Mouse (Mus musculus): ENCODE results near the gene Foxo6.
A peak's percentile ranks its signal among the peaks of the same experiment; 100 is the strongest.

The Foxo6 gene

DNA sequence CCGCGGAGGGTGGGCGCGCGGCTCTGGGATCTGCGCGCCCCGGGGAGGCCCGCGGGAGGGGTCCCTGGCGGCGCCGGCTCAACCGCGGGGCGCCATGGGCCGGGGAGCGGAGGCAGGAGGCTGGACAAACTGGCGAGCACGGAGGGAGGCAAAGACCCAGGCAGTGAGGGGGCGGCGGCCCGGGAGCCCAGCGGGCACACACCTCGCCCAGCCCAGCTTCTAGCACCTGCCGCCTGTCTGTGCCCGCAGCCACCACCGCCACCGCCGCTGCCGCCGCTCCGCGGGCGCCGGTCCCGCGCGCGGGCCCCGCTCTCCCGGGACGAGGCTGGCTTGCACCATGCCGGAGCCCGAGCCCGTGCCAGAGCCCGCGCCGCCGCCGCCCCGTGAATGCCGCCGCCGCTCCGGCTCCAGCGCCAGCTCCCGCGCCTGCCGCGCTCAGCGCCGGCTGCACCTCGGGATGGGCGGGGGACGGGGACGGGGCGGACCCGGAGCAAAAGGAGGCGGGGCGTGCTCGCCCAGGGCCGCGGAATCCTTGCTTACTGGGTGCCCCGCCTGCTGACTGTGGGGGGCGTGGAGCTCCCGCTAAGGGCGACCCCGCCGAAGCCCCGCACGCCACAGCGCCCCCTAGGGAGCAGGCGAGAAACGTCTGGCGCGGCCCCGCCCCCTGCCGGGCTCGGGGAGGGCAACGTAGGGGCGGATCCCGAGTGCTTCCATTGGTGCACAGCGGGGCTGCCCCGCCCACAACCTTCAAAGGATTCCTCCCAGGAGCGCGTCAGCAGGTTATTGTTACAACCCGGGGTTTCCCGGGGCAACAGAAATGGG, at the start of gene Foxo6:
Gene Foxo6, minus strand, starts transcription at position 60 of the 822 bp plus-strand sequence.
- peak; percentile 87 for DNase-seq (ENCODE audit: low spot score)

DNA sequence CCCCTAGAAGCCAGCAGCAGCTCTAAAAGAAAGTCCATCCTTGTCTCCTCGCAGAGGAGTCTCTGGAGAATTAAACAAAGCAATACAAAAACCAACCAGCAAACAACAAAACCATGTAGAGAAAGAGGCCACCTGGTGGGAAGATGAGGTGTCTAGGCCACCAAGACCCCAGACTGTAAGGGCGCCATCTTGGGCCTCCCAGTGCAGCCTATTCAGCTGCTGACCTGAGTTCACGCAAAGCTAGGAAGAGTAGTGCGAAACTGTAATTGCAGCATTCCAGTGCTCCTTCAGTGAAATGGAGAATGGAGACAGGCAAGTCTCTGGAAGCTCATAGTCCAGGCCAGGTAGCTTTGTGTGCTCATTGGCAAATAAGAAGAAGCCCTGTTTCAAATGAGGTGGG, 47.2 kb upstream of the Foxo6 start:
- no peak for DNase-seq (ENCODE audit: low spot score)

DNA sequence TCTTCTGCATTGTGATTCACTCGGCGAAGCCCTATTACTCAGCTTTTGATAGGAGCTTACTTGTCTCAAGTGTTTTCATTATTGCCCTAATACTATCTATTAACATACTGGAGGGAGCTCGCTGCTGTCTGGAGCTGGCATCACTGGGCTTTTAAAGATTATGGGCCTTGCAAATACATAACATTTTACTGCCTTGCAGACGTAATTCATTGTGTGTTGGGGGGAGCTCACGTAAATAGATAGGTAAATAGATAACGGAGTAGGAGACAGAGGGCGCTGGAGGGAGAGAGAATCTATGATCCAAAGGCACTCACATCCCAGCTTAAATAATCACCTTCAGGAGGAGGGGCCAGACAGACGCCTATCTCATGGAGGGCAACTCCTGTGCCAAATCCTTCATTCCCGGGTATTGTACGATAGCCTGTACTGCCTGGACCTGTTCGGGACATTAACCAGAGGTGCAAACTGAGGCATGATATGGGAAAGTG, 45.8 kb upstream of the Foxo6 start:
- DNase-seq (ENCODE audit: low spot score): no peak

DNA sequence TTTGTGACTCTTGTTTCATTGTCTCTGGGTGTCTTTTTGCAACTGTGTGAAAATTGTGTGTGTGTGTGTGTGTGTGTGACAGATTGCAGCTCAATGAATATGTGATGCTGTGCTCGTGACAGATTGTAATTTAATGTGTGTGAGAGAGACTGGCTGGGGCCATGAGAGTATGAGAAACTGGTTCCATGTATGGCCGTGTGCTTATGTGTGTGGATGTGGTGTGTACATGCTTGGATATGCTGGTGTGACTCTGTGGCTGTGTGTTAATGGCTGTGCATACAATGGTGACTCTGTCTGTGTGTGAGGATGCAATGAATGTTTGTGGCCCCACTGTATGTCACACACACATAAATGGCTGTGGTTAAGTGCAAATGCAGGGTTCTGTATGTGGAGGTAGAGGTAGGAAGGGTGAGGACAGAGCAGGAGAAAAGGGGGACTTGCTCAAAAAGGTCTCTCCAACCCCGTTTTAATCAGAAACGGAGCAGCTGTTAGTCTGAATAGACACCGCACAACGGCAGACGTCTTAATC, 45.3 kb upstream of the Foxo6 start:
- DNase-seq (ENCODE audit: low spot score): no peak

DNA sequence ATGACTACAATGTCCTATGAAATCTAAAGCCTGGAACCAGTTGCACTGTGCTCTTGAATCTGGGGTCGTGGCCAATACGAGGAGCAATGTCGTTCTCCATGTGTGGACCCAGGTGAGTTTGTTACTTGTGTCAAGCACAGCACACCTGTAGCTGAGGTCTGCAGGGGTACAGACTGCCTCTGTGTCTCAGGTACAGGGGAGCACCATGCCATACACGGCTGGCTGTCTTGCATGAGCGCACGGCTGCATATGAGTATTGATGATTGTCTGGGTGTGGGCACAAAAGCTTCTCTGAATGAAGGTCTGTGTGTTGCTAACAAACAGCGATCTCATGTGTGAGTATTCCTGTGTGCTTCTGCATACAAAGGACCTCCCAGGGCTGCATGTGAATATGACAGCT, 44.8 kb upstream of the Foxo6 start:
- no peak for DNase-seq (ENCODE audit: low spot score)

DNA sequence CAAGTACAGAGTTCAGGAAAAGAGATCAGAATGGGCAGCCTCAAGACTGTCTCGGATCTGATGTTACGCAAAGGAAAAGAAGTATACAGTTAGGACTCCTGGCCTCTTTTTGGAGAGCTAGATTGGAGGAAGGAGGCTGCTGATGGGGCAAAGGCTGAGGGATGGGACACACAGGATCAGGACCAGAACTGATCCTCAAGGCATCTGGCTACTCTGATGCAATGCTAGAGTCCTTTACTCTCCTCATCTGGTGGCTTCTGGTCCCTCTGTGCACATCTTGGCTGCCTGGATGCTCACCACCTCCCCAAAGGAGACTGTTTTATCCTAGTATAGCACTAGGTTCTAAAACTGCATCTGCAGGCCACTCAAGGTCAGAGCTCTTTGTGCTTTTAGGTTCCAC, 44.4 kb upstream of the Foxo6 start:
- DNase-seq (ENCODE audit: low spot score): no peak

DNA sequence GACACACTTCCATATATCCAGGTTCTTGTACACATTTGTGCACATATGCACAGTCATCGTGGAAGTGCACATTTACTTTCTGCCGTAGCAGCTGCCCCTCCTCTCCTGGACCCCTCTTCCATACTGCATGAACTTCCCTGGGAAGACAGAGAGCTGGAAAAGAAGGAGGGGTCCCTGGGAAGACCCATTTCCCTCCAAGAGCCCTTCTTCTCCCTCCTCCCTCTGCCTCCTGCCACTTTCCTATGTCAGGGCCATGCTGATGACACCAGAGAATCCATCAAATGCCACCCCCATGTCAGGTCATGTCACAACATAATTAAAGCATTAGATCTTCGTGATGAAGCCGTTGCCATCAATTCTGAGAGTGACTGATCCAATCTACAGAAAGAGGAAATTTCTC, 38.6 kb upstream of the Foxo6 start:
- DNase-seq (ENCODE audit: low spot score): no peak

DNA sequence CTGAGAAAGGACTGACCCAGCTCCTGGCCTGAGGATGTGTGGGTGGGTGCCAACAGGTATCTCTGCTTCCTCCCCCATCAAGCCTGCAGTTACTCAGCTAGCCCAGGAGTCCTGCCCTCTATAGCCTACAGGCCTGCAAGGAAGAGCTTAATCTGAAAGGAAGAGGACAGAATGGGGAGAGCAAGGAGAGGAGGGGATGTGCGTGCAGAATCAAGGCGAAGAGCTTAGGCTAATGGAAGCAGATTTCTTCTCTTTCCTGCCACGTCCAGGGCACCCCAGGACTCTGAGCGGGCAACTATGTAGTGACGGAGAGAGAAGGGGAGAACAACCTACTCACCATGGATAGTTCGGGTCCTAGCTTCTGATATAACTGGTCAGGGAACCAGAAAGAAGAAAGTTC, 37.9 kb upstream of the Foxo6 start:
- no peak for DNase-seq (ENCODE audit: low spot score)

DNA sequence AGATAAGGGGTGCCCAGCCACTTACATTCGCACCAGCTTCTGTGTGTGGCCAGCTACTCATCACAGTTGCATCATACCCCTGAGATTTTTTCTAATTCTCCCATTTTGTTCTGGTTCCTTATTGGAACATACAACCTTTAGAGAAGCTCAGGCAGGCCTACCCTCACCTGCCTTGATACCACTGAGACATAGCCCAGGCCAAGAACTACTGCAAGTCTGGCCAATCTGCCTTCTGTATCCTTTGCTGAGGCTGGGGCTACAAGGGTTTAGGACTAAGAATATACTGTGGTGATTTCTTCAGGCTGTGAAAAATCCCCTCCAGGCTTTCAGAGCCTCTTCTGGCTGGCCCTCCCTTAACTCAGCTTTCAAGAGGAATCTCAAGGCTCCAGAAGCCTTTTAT, 36.7 kb upstream of the Foxo6 start:
- DNase-seq (ENCODE audit: low spot score): no peak

DNA sequence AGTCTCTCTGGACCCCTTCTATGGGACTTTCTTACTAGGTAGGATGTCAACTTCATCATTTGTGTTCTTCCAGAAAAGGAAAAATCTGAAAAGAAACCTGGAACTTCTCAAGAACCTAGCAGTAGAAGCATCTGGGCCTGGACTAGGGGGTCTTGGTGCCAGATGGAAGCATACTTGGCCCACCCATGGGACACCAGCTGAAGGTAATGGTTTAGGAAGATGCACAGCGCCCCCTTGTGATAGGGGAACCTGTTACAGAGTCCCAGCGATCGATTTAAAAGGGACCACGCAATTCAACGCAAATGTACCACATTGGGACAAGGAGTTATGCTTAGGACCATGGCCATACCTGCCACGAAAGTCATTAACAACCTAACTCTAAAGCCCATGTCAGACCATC, 36.0 kb upstream of the Foxo6 start:
- DNase-seq (ENCODE audit: low spot score): no peak

DNA sequence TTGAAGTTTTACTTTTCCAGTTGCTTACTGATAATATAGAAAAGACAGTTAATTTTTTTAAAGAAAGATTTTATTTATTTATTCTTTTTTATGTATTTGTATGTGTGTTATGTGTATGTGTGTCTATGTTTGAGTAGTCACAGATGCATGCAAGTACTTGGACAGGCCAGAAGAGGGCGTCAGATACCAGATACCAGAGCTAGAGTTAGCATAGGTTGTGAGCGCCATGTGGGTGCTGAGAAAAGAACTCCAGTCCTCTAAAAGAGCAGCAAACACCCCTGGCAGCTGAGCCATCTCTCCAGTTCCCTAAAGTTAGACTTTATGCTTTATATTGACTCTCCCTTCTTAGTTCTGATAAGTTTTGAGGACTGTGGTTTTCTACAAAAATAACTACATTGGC, 30.4 kb upstream of the Foxo6 start:
- no peak for DNase-seq (ENCODE audit: low spot score)

DNA sequence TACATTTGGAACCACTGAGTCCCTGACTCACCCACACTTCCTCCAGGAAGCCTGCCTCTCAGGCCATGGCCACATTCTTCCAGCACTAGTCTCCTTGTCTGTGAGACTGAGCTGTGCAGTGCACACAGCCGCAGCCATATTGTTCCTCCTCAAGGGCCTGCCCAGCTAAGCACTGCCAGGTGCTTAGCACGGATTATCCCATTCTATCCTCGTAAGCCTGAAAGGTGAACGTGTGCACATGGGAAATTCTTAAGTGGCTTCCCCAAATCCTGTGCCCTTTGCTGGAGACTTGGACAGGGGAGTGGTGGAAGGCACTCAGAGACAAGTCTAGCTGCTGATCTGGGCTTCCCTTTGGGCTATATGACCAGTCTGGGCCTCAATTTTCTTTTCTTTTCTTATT, 29.6 kb upstream of the Foxo6 start:
- no peak for DNase-seq (ENCODE audit: low spot score)

DNA sequence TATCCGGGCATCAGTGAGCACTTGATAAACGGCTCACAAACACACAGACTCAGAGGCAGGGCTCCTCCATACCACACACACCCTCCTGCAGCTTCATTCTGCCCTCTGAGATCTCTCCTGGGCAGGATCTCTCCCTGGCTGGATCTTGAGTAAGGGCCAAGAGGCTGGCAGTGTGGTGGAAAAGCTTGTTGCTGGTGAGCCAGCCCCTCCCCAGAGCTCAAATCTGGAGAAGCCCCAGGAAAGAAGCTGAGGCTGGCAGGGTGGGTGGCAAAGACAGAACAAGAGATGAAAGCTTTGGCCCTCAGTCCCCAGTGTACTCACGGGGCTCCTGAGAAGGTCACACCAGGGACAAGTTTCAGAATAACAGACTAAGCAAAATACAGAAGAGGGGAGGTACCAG, 27.4 kb upstream of the Foxo6 start:
- DNase-seq (ENCODE audit: low spot score): no peak

DNA sequence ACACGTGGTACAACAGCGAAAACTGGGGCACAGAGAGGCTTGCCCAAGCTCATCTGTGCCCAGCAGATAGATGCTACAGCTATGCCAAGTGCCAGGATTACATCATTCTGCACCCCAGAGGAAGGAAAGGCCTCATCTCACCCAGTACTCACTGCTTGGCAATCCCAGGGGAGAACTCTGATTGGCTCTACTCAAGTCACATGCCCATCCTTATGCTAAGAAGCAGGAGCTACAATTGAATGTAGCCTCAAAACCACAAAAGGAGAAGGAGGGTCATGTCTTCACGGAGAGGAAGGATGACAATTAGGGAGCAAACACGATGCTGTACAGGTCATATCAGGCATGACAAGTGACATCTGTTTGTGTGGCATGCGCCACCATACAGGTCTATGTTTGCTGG, 26.2 kb upstream of the Foxo6 start:
- no peak for DNase-seq (ENCODE audit: low spot score)

DNA sequence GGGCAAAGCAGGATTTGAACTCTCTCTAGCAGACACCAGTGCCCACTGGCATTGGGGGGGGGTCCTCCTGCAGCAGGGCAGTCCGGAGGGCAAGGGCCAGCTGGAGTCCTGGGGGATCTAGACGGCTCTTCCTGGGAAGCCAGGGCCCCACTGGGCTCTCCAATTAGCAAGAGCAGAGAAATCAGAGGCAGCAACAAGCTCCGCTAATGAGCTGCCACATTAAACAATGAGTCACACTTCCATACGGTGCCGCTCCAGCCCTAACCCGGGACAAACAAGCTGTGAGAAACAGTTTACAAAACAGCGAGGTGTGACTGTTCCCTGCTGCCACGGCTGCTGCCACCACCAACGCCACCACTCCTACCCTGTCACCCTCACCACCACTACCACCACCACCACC, 17.4 kb upstream of the Foxo6 start:
- no peak for DNase-seq (ENCODE audit: low spot score)

DNA sequence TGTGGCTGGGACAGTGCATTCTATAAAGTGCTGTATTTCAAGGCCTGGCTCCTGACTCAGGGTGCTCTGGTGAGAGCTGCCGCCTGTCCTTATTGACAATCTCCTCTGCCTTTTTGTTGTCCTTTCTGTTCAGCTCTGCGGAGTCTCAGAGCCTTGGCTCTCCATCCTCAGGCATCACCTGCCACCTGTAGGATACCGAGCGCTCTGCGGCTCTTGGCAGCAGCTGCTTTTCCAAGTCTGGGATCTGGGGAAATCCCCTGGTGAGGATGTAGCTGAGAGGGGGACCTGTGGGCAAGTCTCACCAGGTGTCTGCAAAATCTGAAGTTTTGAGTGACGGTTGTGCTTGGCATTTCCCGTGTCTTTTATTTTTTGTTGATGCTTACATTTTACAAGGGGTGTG, 12.1 kb upstream of the Foxo6 start:
- DNase-seq (ENCODE audit: low spot score): no peak

DNA sequence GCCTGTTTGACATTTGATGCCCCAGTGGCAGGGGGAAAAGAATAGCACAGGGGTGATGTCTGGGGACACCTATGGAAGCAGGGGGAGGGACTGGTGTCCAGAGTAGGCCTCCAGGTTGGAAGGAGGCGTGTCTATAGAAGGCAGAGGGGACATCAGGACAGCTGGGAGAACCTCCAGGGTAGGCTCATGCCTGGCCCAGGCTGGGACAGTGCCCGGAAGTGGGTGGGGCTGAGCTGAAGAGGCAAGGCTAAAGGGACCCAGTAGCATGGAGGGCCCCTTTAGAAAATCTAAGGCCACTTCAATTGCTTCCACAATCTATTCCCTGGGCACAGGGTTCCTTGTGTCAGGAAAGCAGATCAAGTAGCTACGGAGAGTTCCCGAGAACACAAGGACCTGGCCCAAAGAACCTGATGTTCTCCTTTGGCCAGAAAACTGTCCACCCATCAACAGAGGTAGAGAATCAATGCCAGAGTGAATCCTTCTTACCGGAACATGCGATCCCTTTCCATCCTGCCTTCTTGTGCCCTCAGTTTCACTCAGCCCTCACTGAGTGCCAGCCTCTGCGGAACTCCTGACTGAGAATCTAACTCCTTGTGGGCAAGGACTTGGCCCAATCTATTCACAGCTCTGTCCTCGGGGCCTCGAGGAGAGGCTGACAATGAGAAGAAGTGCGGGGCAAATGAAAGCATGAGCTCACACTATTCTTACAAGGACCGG, 4.1 kb upstream of the Foxo6 start:
- DNase-seq (ENCODE audit: low spot score): no peak

DNA sequence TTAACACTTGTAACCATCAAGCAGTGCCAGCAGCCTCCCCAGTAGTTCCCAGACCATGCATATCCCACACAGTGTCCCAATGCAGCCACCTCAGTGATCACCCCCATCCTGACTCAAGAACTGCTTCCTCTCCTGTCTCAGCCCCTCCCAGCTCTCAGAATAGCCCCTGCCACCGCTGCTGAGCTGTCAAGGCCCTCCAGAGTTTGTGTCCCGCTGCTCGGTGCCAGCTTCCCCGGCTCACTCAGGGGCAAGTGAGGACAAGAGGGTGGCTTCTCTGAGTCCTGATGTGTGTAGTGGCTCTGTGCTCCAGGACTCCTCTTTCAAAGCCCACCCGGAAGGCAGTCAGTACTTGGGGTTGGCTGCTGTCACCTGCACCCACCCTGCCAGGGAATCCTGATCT, 3.3 kb upstream of the Foxo6 start:
- no peak for DNase-seq (ENCODE audit: low spot score)

DNA sequence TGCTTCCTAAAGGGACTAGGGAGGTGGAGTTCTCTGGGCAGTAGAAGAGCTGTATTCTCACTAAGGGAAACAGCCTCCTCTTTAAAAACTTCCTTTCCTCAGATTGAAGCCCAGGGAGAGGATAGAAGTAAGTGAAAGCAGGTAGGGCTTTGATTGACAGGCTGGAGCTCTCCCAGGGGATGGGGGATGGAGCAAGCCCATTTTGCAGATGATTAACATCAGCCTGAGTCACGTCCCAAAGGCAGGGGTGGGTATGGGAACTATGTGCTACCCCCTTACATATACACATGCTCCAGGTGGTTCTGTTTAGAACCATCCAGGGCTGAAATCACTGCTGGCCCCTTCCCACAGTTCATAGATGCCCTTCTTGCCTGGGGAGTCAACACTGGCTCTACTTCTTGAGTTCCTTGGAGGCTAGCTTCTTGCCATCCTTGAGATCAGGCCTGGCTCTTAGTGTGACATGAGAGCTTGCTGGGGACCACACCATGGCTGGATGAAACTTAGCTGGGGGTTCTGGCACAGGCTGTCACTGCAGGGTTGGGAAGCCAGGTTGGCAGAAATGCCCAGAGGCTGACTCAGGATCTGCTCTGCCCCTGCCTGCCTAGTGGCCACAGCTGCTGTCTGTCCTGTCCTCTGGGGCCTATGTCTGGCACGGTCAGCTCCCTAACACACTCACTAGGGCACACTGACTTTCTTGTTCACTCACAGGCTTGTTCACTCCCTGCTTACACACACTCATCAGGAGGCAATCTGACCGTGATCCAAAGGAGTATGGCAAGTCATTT, 2.2 kb upstream of the Foxo6 start:
- no peak for DNase-seq (ENCODE audit: low spot score)

DNA sequence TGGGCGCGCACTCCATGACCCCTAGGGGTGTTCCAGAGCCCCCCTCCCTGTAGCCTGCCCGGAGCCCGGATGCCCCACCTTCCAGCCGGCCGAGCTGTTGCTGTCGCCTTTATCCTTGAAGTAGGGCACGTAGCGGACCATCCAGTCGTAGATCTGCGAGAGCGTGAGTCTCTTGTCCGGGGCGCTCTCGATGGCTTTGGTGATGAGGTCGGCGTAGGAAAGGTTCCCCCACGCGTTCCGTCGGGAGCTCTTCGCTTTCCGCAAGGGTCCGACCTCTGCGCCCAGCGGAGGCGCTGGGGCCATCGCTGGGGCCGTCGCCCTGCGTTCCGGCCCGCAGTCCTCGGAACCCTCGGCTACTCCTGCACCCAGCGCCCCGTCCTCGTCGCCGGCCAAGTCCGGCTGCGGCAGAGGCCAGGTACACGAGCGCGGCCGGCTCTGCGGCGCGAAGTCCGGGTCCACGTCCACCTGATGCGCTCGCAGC, 348 bp downstream of the Foxo6 start:
- DNase-seq (ENCODE audit: low spot score): no peak

DNA sequence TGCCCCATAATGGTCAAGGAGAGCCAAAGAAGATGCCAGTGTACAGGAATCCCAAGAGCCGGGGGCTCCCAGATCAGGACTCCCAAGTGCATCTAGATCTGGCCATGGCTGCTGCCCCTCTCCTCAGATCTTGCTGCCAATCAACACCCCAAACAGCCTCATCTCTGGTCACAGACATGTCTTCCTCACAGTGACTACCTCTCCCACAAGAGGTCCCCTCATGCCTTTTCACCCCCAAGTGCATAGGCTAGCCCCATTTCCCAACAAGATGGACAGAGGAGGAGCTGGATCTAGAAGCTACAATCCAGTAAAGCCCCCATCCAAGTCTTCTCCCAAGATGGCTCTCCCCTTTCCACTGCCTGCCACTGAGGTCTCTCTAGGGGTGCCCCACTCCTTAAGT, 1.4 kb downstream of the Foxo6 start:
- DNase-seq (ENCODE audit: low spot score): no peak

DNA sequence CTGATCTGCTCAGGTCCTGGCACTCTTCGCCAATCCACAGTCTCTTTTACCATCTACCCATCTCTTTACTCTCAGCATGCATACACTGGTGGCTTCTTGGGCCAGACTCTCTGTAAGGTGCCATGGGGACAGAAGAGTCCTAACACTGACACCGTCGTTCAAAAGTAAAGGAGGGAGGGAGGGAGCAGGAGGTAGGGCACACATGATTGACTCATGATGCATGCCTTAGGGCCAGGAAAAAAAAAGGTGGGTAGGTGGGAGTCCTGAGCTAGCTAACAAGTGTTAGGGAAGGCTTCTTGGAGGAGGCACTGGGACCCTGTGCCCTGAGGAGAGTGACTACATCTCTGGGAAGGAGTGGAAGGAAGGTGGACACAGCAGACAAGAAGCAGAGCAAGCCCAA, 1.9 kb downstream of the Foxo6 start:
- DNase-seq (ENCODE audit: low spot score): no peak

Data from urinary bladder, postnatal 10 days (tissue).